Mouse (Mus musculus): ENCODE results near the gene Spag17.

GRCm38 (mm10) chr3:100031291-100031690, 146.1 kb downstream of the Spag17 start:
- TF ChIP-seq CTCF (conservative IDR thresholded peaks at IDR 0.05; ENCODE audit: low read length) (no peak), POU5F1 (IDR thresholded peaks at IDR 0.05; ENCODE audit: borderline replicate concordance, low read length) (no peak), NANOG (IDR thresholded peaks at IDR 0.05; ENCODE audit: borderline replicate concordance, low read length) (no peak)
